Mouse (Mus musculus) adrenal gland (tissue): Measurements from ENCODE around the gene Clic4.

Experiments
- intact Hi-C: fragments of 180-260 bp; cut with DNase I; formaldehyde crosslinking; loops from one replicate; pipeline ENCODE4 v1.15.1; 2025

Clic4 gene

GRCm38 (mm10) chr4:135267521-135267920 lies 5.1 kb downstream of the Clic4 start:
- intact Hi-C loops = no loop called here

- intact Hi-C loops = no loop called here
Measured at GRCm38 (mm10) chr4:135266987-135267386, 5.6 kb downstream of the Clic4 start.

GRCm38 (mm10) chr4:135260434-135260833 lies 12.2 kb downstream of the Clic4 start:
- intact Hi-C loops = no loop called here

DNA sequence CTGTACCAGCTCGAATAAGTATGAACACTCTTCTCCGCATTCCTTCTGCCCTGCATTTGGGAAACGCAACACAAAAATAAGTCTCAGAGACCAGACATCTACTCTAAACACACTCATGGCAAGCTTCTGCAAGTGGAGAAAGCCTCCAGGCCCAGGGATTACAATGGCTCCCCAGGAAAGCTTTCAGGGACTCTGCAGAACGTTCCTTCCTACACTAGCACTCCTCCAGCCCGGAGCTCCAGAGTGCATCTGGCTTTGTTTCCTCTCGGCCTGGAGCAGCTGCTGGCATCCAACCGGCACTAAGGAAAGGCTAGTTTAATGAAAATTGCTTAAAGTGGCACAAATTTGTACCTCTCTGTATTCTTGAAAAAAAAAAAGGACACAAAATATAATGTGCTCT lies 14.1 kb downstream of the Clic4 start:
- intact Hi-C loops = loop anchor here (5.0 kb wide), 1 partner anchor 36 kb away; no protein-coding TSS in a partner anchor

DNA sequence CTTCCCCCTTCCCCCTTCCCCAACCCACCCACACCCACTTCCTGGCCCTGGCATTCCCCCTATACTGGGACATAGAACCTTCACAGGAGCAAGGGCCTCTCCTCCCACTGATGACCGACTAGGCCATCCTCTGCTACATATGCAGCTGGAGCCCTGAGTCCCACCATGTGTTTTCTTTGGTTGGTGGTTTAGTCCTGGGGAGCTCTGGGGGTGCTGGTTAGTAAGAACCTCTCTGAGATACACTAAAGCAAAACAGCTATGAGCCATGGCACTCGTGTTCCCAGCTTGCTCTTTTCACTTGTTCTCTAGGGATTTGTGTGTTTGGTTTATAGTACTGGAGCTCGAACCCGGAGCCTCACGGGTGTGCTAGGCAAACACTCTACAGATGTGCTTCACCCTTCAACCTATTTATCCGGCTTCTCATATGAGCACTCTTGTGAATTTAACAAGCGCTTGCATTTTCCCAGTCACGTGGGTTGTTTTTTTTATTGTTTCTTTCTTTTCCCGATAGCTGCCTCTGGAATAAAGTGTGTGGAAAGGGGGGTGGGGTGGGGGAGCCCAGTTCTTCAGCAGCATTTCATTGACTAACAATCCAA lies 14.6 kb downstream of the Clic4 start:
- intact Hi-C loops = loop anchor here (5.0 kb wide), 1 partner anchor 36 kb away; no protein-coding TSS in a partner anchor

- intact Hi-C loops = loop anchor here (5.0 kb wide), 1 partner anchor 34 kb away; no protein-coding TSS in a partner anchor
Measured at GRCm38 (mm10) chr4:135256536-135257450, 15.8 kb downstream of the Clic4 start.

DNA sequence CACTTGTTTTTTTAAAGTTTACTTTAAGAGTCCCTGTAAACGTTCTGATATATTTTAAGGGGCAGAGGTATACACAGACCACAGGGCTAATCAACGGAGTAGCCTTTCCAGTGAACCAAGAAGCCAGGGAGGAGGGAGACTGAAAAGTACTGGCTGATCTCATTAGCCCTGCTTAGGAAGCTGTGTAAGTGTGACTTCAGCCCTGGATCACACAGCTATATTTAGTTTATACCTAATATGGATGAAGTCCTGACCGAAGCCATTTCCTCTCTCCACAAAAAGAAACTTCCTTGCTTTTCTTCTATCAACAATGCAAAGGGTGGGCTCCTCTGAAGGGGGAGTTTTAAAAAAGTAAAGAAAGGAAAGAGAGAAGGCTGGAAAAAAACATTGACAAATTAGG lies 17.8 kb downstream of the Clic4 start:
- intact Hi-C loops = loop anchor here (5.0 kb wide), 1 partner anchor 32 kb away; no protein-coding TSS in a partner anchor

DNA sequence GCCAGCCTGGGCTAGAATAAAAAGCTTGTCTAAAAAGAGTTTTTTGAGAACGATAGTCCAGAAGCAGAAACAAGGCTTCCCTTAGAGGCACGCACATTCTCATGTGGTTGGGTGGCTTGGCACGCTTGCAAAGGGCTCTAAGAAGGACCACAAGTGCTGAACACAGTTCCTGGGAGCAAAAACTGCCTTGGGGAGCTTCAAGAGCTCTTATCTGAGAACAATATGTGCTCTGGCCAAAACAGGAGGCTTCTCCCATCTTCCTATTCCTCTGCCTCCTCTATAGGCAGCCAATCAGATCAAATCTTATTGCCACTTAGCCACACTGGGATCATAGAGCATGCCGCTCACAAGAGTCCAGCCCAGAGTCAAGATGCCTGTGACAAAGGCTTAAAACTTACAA lies 18.3 kb downstream of the Clic4 start:
- intact Hi-C loops = no loop called here

- intact Hi-C loops = no loop called here
Measured at GRCm38 (mm10) chr4:135253239-135254039, 19.2 kb downstream of the Clic4 start.

- intact Hi-C loops = no loop called here
Measured at GRCm38 (mm10) chr4:135251801-135252200, 20.8 kb downstream of the Clic4 start.

DNA sequence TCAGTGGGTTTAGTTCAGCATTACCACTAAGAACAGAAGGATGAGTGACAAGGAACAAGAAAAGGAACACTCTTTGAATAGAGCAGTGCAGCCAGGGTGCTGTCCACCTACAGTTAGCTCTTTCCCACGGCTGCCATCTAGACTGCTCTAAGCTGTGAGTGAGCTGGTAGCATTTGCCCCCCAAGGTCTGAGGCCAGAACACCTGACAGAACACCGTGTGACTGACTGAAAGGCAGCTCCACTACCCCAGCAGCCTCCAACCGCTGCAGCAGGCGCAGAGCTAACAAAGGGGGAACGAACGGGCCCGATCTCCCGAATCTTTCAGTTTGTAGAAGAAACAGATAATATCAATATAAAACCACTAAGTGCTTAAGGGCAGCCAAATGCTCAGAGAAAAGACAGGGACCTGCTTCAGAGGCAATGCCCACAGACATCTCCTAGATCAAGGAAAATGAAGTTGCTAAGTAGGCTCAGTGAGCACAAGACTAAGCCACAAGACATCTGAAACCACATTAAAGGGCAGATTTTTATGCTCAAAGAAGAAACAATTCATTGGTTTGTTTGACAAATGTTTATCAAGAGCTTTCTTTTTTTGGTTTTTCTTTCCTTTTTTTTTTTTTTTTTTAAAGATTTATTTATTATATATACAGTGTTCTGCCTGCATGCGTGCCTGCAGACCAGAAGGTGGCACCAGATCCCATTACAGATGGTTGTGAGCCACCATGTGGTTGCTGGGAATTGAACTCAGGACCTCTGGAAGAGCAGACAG lies 24.2 kb downstream of the Clic4 start:
- intact Hi-C loops = no loop called here

DNA sequence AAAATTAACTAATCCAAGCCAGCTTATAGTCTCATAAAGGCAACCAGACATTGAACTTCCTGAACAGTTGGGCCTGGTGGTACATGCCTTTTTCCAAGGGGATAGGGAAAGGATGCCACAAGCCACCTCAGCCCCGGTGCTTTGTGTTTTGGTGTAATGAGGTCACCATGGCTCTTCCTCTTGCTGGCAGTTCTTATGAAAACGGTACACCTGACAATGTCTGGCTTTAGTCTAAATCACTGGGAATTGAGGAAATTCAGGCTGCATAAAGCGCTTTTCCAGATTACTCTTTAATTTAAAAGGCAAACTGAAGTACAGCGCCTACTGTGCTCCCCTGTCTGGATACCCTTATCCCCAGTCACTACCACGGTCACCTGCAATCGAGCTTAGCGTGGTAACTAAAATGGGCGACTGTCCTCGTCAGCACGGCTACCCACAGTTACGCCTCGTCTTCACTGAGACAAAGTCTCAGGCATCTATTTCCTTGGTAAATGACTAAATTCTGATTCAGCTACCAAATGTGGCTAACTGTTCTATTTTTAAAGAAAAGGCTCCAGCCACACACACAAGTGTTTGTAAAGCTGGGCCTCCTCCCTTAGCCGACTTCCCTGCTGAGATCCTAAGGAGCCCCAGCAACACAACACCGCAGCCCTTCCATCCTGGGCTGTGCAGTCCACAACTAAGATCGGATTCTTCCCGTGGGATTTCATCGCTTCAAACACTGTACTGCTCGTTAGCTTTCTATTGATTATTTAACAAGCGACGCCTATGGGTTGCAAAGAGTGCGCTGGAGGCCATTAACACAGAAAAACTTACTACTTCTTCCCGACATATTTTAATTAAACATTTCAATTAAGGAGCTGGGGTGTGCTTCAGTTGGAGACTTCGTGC lies 25.5 kb downstream of the Clic4 start:
- intact Hi-C loops = no loop called here

GRCm38 (mm10) chr4:135246444-135246843 lies 26.2 kb downstream of the Clic4 start:
- intact Hi-C loops = no loop called here

GRCm38 (mm10) chr4:135245841-135246240 lies 26.8 kb downstream of the Clic4 start:
- intact Hi-C loops = no loop called here

GRCm38 (mm10) chr4:135244335-135244734 lies 28.3 kb downstream of the Clic4 start:
- intact Hi-C loops = no loop called here

GRCm38 (mm10) chr4:135242913-135243541 lies 29.6 kb downstream of the Clic4 start:
- intact Hi-C loops = no loop called here

GRCm38 (mm10) chr4:135242383-135242782 lies 30.2 kb downstream of the Clic4 start:
- intact Hi-C loops = no loop called here

DNA sequence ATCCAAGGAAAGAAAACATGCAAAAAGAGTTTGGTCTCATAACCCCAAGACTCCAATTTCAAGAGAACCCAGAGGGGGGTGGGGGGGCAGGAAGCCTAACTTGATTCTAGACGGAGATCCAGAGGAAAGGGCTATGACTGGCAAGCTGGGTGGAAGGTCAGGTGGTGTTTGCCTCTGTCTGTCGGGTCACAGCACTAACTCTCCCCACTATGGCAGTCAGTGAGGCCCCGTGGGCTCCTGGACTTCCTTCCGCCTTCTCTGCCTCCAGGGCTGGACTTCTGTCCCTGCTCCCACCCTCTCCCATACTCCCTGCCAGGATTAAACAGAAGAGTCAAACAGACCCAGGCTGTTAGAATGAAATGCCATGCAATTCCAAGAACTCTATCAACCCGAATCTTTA lies 30.9 kb downstream of the Clic4 start:
- intact Hi-C loops = no loop called here

DNA sequence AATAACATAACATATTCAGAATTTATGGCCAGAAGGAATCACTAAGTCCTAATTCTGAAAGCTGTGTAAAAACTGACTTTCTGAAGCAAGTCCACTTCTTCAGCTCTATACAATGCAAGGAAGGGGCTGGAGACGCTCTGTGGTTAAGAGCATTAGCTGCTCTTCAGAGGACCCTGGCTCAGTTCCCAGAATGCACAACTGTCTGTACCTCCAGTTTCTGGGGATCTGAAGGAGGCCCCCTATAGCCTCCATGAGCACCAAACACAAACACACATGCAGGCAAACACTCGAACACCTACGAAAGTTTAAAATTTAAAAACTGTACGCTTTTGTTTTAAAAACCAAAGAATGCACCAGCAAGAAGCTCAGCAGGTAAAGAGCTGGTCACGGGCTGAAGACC lies 31.5 kb downstream of the Clic4 start:
- intact Hi-C loops = no loop called here
